Comparison of ENCODE assay signal across 20 mouse cellular contexts in the genomic region with DNA sequence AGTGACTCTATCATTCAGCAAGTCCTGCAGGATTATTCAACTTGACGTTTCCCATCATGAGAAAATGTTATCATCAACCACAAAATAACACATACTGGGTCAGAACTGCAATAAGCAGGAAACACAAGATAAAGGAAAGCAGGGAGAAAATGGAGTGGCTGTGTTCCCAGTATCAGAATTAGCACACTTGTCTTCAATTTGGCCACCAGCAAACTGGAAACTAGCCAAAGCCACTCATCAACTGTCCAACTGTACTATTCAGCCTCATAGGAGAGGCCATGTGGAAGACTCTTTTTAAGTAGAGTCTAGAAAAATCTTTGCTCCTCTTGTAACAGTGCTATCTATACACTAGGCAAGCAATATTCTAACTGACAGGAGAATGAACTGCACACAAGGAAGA.
DNase-seq lines count a peak whose midpoint lies in the region; ATAC-seq and TF ChIP-seq lines count a peak whose summit lies in the region.
"Had no signal": no experiment of that assay in that cellular context is flagged by ENCODE, and none has a peak within 500 bp of the region (broad histone marks: within the 10 kb centered on the region; RNA-seq: fewer than 3 reads in every experiment).

No protein-coding gene starts in this region.

- DNase-seq in hindbrain, postnatal 0 days (ENCODE audit: low spot score) = peak; percentile 48
- DNase-seq in Muller cell, postnatal 12 days (ENCODE audit: inconsistent ontology term) = peak; percentile 84
- DNase-seq in brain, adult 2 months (ENCODE audit: low read depth, low spot score) = peak; percentile 73
- DNase-seq in cerebellum, adult 8-10 months = peak; percentile 17
- DNase-seq in ovary, adult 18-20 months (ENCODE audit: low spot score) = no peak
- no peak for DNase-seq in embryo, embryonic 11 days
- no peak for DNase-seq in spleen, adult 18-20 months
- DNase-seq: adrenal gland, adult 8-10 months; gastrocnemius, postnatal 14 days; heart, adult 18-20 months; kidney, adult 11 months; kidney, postnatal 14 days; lung, adult 2 months; lung, postnatal 36 days; right cerebral cortex, postnatal 14 days; thymus, adult 18-20 months had no signal

- no peaks in the 10 kb centered on the region for H3K9me3 ChIP-seq in hindbrain, postnatal 0 days (ENCODE audit: low read length)
- H3K9me3 ChIP-seq in hindbrain, embryonic 13.5 days = no peaks in the 10 kb centered on the region
- H3K9me3 ChIP-seq: embryonic facial prominence, embryonic 13.5 days; heart, embryonic 13.5 days; liver, embryonic 12.5 days had no signal

- no peak overlapping the region for H3K4me2 ChIP-seq in hindbrain, postnatal 0 days (ENCODE audit: low read depth, low read length)
- H3K4me2 ChIP-seq in hindbrain, embryonic 13.5 days = no peak overlapping the region
- H3K4me2 ChIP-seq: embryonic facial prominence, embryonic 13.5 days; heart, embryonic 13.5 days; liver, embryonic 12.5 days had no signal

- ATAC-seq in hindbrain, postnatal 0 days = no peak
- ATAC-seq in hindbrain, embryonic 13.5 days (ENCODE audit: low FRiP score) = no peak
- ATAC-seq: liver, embryonic 12.5 days had no signal

- no peak overlapping the region for H3K27ac ChIP-seq in hindbrain, postnatal 0 days
- no peak overlapping the region for H3K27ac ChIP-seq in hindbrain, embryonic 13.5 days
- H3K27ac ChIP-seq: embryonic facial prominence, embryonic 13.5 days; heart, embryonic 13.5 days; liver, embryonic 12.5 days had no signal

- H3K36me3 ChIP-seq in hindbrain, postnatal 0 days (ENCODE audit: insufficient read depth, low read length) = no peaks in the 10 kb centered on the region
- H3K36me3 ChIP-seq in hindbrain, embryonic 13.5 days = no peaks in the 10 kb centered on the region
- H3K36me3 ChIP-seq: embryonic facial prominence, embryonic 13.5 days; heart, embryonic 13.5 days; liver, embryonic 12.5 days had no signal

- H3K4me1 ChIP-seq in hindbrain, postnatal 0 days (ENCODE audit: insufficient read depth, low read length) = no peaks in the 10 kb centered on the region
- H3K4me1 ChIP-seq in hindbrain, embryonic 13.5 days (replicated peaks) = no peaks in the 10 kb centered on the region
- H3K4me1 ChIP-seq: embryonic facial prominence, embryonic 13.5 days; heart, embryonic 13.5 days; liver, embryonic 12.5 days had no signal

- H3K9ac ChIP-seq in hindbrain, postnatal 0 days (replicated peaks; ENCODE audit: low read length) = no peak overlapping the region
- no peak overlapping the region for H3K9ac ChIP-seq in hindbrain, embryonic 13.5 days
- H3K9ac ChIP-seq: embryonic facial prominence, embryonic 13.5 days; heart, embryonic 13.5 days; liver, embryonic 12.5 days had no signal

- TF ChIP-seq CTCF in hindbrain, postnatal 0 days (IDR thresholded peaks at IDR 0.05; ENCODE audit: low read depth) = no peak

- no peaks in the 10 kb centered on the region for H3K27me3 ChIP-seq in hindbrain, postnatal 0 days (ENCODE audit: insufficient read depth, low read length)
- H3K27me3 ChIP-seq in hindbrain, embryonic 13.5 days = no peaks in the 10 kb centered on the region
- H3K27me3 ChIP-seq: embryonic facial prominence, embryonic 13.5 days; heart, embryonic 13.5 days; liver, embryonic 12.5 days had no signal

- H3K4me3 ChIP-seq in hindbrain, postnatal 0 days (ENCODE audit: low read length) = no peak overlapping the region
- H3K4me3 ChIP-seq in hindbrain, embryonic 13.5 days = no peak overlapping the region
- H3K4me3 ChIP-seq: embryonic facial prominence, embryonic 13.5 days; heart, embryonic 13.5 days; liver, embryonic 12.5 days had no signal

- 35% methylated on average over 1 of the region's 1 CpGs for WGBS in hindbrain, postnatal 0 days
- WGBS in hindbrain, embryonic 13.5 days = 67% methylated on average over 1 of the region's 1 CpGs

Comparison
In these comparisons a context has a peak if more than half of its experiments do, and no peak if none do; other contexts are left out.
1. DNase-seq: peak in hindbrain, postnatal 0 days (single experiment), Muller cell, postnatal 12 days (single experiment), brain, adult 2 months (single experiment) and cerebellum, adult 8-10 months (single experiment); none in ovary, adult 18-20 months (single experiment), embryo, embryonic 11 days (single experiment) and spleen, adult 18-20 months (0 of 2).